Mouse (Mus musculus) hindbrain, embryonic 13.5 days (tissue): ENCODE measurements around the gene Slk. TPM values are rescaled to one million over a fixed set of nuclear protein-coding genes. Genes with fewer than 3 reads are reported as not detected.

Source experiments
- ATAC-seq: fragments of 200-750 bp; cut with Nextera tagmentation; 2 replicates; pipeline ENCODE4 v1.8.0; 2017; ENCODE audit warnings: moderate TSS enrichment; ENCODE audit not compliant: low FRiP score
- H3K27ac ChIP-seq: fragments of 300-500 bp; sonication (generic); 2 replicates; pipeline ENCODE4 v1.5.1; 2015; ENCODE audit warnings: inconsistent platforms, mild to moderate bottlenecking, moderate library complexity
- H3K27me3 ChIP-seq: fragments of 300-500 bp; sonication (generic); 2 replicates; pipeline ENCODE4 v1.6.1; 2015; ENCODE audit warnings: mild to moderate bottlenecking, inconsistent platforms
- H3K36me3 ChIP-seq: fragments of 300-500 bp; sonication (generic); 2 replicates; pipeline ENCODE4 v1.6.1; 2015; ENCODE audit warnings: mild to moderate bottlenecking, inconsistent platforms
- H3K4me1 ChIP-seq: fragments of 300-500 bp; sonication (generic); replicated peaks from 2 replicates; pipeline ENCODE4 v1.6.1; 2015; ENCODE audit warnings: inconsistent platforms
- H3K4me2 ChIP-seq: fragments of 300-500 bp; sonication (generic); 2 replicates; pipeline ENCODE4 v1.6.1; 2015; ENCODE audit warnings: inconsistent platforms, mild to moderate bottlenecking, moderate library complexity
- H3K4me3 ChIP-seq: fragments of 300-500 bp; sonication (generic); 2 replicates; pipeline ENCODE4 v1.5.1; 2015; ENCODE audit warnings: mild to moderate bottlenecking, inconsistent platforms
- H3K9ac ChIP-seq: fragments of 300-500 bp; sonication (generic); 2 replicates; pipeline ENCODE4 v1.6.1; 2015; ENCODE audit warnings: mild to moderate bottlenecking, inconsistent platforms
- H3K9me3 ChIP-seq: fragments of 300-500 bp; sonication (generic); 2 replicates; pipeline ENCODE4 v1.6.1; 2016; ENCODE audit warnings: inconsistent platforms
- WGBS: fragments of 180-500 bp; shearing (Covaris S2); methylation state at CpG from one replicate; pipeline ENCODE4 v1.1.7; 2015; 5-methylcytosine and 5-hydroxymethylcytosine counted together
- polyA plus RNA-seq: library from polyadenylated mRNA; unstranded; fragments of >200 nt; fragmentation: Nextera tagmentation; extraction: Ambion mirVana; gene quantifications from 2 replicates; pipeline ENCODE4 v1.2.1, GENCODE M21; 2015

Slk gene
- polyA plus RNA-seq, 1 experiment from 2014 or later = 8.3 TPM

DNA sequence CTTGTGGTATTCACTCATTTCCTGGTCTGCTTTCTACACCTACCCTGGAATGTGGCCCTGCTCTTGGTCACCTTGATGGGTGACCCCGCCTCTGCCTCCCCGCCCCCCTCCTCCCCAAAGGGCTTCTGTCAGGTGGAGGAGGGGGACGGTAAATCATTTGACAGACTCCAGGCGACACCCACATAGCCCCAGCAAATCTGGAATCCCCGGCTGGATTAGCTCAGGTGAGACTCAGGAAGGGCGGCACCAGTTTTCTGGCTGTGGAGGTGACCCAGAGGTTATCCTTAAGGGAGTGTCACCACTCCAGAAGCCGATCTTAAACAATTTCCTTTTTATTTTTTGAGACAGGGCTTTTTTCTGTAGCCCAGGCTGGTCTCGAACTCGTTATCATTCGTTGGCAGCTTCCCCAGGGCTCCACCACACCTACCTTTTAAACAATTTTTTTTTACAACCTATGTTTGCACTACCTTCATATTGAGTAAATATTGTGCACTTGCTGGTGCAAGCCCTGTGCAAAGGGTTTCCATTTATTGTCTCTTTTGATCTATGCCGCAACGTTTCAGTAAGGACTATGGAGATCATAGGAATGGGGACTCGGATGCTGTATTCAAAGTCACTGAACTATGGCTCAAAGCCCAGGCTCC lies 775 bp upstream of the Slk start:
- no peaks in the 10 kb centered on the region for H3K9me3 ChIP-seq
- H3K9ac ChIP-seq = peak overlapping the region; percentile 88
- no peaks in the 10 kb centered on the region for H3K27me3 ChIP-seq
- peaks cover 25% of the 10 kb centered on the region for H3K4me1 ChIP-seq
- ATAC-seq = no peak
- H3K4me2 ChIP-seq = peak overlapping the region; percentile 97
- H3K27ac ChIP-seq = peak overlapping the region; percentile 95
- WGBS = 19% methylated on average over 13 of the region's 13 CpGs
- peak overlapping the region; percentile 83 for H3K4me3 ChIP-seq
- H3K36me3 ChIP-seq = no peaks in the 10 kb centered on the region

DNA sequence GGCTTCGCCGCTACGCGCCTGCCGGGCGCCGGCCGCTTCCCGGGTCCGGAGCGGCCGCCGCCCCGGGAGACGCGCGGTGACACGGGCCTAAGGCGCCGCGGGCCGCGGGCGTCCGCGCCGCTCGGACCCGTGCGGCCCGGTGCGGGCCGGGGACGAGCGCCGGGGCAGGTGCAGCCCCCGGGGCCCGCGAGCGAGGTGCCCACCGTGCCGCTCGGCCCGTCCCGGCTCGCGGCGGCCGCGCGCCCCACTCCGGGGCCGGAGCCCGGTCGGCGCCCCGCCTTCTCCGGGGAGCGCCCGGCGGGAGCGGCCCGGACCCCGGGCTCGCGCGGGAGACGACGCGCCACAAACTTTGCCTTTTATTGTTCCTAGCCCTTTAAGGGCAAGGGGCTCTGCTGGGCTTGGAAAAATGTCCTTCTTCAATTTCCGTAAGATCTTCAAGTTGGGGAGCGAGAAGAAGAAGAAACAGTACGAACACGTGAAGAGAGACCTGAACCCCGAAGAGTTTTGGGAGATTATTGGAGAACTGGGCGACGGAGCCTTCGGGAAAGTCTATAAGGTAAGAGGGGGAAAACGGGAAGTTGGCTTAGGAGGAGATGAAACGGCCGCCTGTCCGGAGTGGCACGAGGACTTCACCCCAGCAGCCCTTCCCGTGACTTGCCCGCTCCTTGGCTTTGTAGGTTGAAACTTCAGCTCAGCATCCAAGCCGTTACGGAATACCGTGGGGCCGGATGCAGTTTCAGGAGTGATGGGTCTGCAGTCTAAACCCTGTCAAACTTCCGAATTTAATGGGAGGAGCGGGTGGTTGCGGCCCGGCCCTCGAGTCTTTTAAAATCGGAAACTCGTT lies 532 bp downstream of the Slk start:
- Histone ChIP-seq H3K4me2 (peak overlapping the region; percentile 97), H3K27me3 (no peaks in the 10 kb centered on the region), H3K27ac (peak overlapping the region; percentile 95), H3K9ac (peak overlapping the region; percentile 88), H3K4me1 (peaks cover 25% of the 10 kb centered on the region), H3K9me3 (no peaks in the 10 kb centered on the region), H3K36me3 (no peaks in the 10 kb centered on the region), H3K4me3 (peak overlapping the region; percentile 83)
- WGBS = under 1% methylated on average over 91 of the region's 96 CpGs
- peak; percentile 82 for ATAC-seq

DNA sequence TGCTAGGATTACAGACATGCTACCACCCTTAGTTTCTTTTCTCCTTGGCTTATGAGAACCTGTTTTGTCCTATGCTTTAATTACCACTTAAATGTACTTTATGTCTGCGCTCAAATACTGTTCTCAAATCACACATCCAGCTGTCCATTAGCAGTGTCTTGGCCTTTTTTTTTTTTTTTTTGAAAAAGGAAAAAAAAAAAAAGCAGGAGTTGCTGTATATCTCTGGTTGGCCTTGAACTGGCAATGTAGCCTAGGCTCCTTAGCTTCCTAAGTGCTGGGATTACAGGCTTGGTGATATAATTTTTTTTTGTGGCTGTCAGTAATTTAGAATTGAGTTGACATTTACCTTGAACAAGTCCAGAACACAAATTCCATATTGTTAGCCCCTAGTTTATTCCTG lies 6.3 kb downstream of the Slk start:
- H3K27ac ChIP-seq = no peak overlapping the region
- no peak overlapping the region for H3K4me2 ChIP-seq
- ATAC-seq = no peak
- peaks cover 24% of the 10 kb centered on the region for H3K4me1 ChIP-seq
- H3K4me3 ChIP-seq = no peak overlapping the region
- H3K9me3 ChIP-seq = no peaks in the 10 kb centered on the region
- no peaks in the 10 kb centered on the region for H3K27me3 ChIP-seq
- 88% methylated on average over 1 of the region's 1 CpGs for WGBS
- H3K36me3 ChIP-seq = no peaks in the 10 kb centered on the region
- H3K9ac ChIP-seq = no peak overlapping the region

- H3K27ac ChIP-seq = no peak overlapping the region
- WGBS = 100% methylated on average over 1 of the region's 1 CpGs
- H3K36me3 ChIP-seq = no peaks in the 10 kb centered on the region
- no peak overlapping the region for H3K4me2 ChIP-seq
- H3K27me3 ChIP-seq = no peaks in the 10 kb centered on the region
- no peaks in the 10 kb centered on the region for H3K9me3 ChIP-seq
- no peak overlapping the region for H3K4me3 ChIP-seq
- H3K9ac ChIP-seq = no peak overlapping the region
- peaks cover 12% of the 10 kb centered on the region for H3K4me1 ChIP-seq
- no peak for ATAC-seq
These were observed 7.5 kb downstream of the Slk start for GRCm38 (mm10) chr19:47587009-47587408.

- no peaks in the 10 kb centered on the region for H3K9me3 ChIP-seq
- H3K27ac ChIP-seq = no peak overlapping the region
- H3K27me3 ChIP-seq = no peaks in the 10 kb centered on the region
- no peak overlapping the region for H3K9ac ChIP-seq
- no peak overlapping the region for H3K4me3 ChIP-seq
- H3K36me3 ChIP-seq = peaks cover 5% of the 10 kb centered on the region; the same call in 1 of the 2 replicates
- no peaks in the 10 kb centered on the region for H3K4me1 ChIP-seq
- H3K4me2 ChIP-seq = no peak overlapping the region
- no peak for ATAC-seq
- whole genome bisulfite sequencing = 48% methylated on average over 3 of the region's 3 CpGs
These were observed 29.0 kb downstream of the Slk start for GRCm38 (mm10) chr19:47608513-47608912.

DNA sequence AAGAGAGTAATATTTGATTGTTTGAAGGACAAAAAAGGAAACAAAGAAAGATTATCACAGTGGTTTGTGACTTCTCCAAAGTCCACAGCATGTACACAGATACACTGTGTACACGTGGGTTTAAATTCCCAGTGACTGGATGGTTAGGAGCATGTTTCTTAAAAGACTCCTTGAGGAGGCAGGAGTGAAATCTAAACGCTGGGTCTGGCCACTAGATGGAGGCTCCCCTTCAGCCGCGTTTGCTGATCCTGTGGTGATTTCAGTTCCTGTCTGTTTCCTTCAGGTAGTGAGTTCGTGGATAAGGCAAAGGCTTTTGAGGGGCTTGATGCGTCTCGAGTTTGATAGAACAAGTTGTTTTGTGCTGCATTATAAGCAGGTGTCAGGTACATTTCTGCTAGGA lies 34.0 kb downstream of the Slk start:
- H3K4me2 ChIP-seq = no peak overlapping the region
- ATAC-seq = no peak
- no peaks in the 10 kb centered on the region for H3K27me3 ChIP-seq
- H3K4me3 ChIP-seq = no peak overlapping the region
- no peaks in the 10 kb centered on the region for H3K9me3 ChIP-seq
- no peaks in the 10 kb centered on the region for H3K4me1 ChIP-seq
- peaks cover 29% of the 10 kb centered on the region for H3K36me3 ChIP-seq
- no peak overlapping the region for H3K9ac ChIP-seq
- whole genome bisulfite sequencing = 58% methylated on average over 7 of the region's 7 CpGs
- no peak overlapping the region for H3K27ac ChIP-seq

DNA sequence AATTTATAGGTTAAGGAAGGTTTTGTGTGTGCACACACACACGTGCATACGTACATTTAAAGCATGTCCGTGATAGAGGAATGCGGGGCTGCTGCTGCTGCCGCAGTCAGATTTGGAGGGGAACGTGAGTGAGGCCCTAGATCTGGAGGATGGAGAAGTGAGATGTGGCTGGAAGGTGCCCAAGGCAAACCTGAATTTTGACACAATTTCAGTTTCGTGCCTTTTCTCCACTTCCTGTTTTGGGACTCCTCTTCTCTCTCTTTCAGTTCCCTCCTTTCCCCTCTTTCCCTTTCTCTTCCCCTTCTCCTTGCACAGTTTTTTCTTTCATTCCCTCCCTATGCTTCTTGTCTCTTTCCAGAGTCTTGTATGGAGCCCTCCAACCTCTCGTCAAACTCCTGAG lies 42.0 kb downstream of the Slk start:
- ATAC-seq = no peak
- Histone ChIP-seq H3K9ac (no peak overlapping the region), H3K9me3 (no peaks in the 10 kb centered on the region), H3K4me2 (no peak overlapping the region), H3K36me3 (peaks cover 58% of the 10 kb centered on the region), H3K4me3 (no peak overlapping the region), H3K27me3 (no peaks in the 10 kb centered on the region), H3K4me1 (0 out of 2 replicates have a peak, but pooled peaks cover 4% of the 10 kb centered on the region), H3K27ac (no peak overlapping the region)
- WGBS = 87% methylated on average over 8 of the region's 8 CpGs

GRCm38 (mm10) chr19:47624940-47625711 lies 45.6 kb downstream of the Slk start:
- peak overlapping the region; percentile 26; the same call in 1 of the 2 replicates for H3K4me2 ChIP-seq
- no peak overlapping the region for H3K4me3 ChIP-seq
- H3K27ac ChIP-seq = peak overlapping the region; percentile 71
- H3K9ac ChIP-seq = no peak overlapping the region
- H3K4me1 ChIP-seq = peaks cover 9% of the 10 kb centered on the region; the same call in 1 of the 2 replicates
- 23% methylated on average over 10 of the region's 10 CpGs for WGBS
- H3K27me3 ChIP-seq = no peaks in the 10 kb centered on the region
- H3K9me3 ChIP-seq = no peaks in the 10 kb centered on the region
- no peak for ATAC-seq
- peaks cover 32% of the 10 kb centered on the region for H3K36me3 ChIP-seq

GRCm38 (mm10) chr19:47627450-47627849 lies 48.0 kb downstream of the Slk start:
- H3K9me3 ChIP-seq = no peaks in the 10 kb centered on the region
- 73% methylated on average over 10 of the region's 10 CpGs for WGBS
- no peak overlapping the region for H3K9ac ChIP-seq
- ATAC-seq = no peak
- H3K27me3 ChIP-seq = no peaks in the 10 kb centered on the region
- H3K36me3 ChIP-seq = peaks cover 11% of the 10 kb centered on the region
- no peak overlapping the region for H3K4me3 ChIP-seq
- H3K4me1 ChIP-seq = peaks cover 9% of the 10 kb centered on the region; the same call in 1 of the 2 replicates
- H3K4me2 ChIP-seq = 0 out of 2 replicates have a peak overlapping the region, but pooled peaks have one; percentile 13
- no peak overlapping the region for H3K27ac ChIP-seq

GRCm38 (mm10) chr19:47629068-47629467 lies 49.6 kb downstream of the Slk start:
- H3K4me3 ChIP-seq = no peak overlapping the region
- WGBS = 83% methylated on average over 5 of the region's 5 CpGs
- H3K27me3 ChIP-seq = no peaks in the 10 kb centered on the region
- ATAC-seq = no peak
- no peaks in the 10 kb centered on the region for H3K9me3 ChIP-seq
- H3K9ac ChIP-seq = no peak overlapping the region
- H3K4me2 ChIP-seq = no peak overlapping the region
- no peak overlapping the region for H3K27ac ChIP-seq
- no peaks in the 10 kb centered on the region; the same call in 1 of the 2 replicates for H3K36me3 ChIP-seq
- peaks cover 9% of the 10 kb centered on the region; the same call in 1 of the 2 replicates for H3K4me1 ChIP-seq

DNA sequence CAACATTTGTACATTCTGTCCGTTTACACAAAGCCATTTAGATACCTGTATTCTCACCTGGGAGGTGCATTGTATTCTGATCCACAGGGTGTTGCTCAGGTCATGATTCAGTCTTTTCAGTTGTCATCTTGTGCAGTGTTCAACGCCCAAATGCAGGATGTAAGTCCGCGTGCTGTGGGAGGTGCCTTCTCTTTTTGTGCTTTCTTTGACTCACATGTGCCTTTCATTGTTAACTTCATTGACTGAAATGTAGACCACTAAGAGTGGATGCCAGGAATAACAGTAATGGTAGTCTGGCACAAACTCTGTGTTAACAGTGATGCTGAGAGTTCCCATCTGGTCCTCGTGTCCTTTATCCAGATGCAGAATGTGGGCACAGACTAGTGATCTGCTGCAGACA lies 50.9 kb downstream of the Slk start:
- Histone ChIP-seq H3K4me2 (no peak overlapping the region), H3K9me3 (no peaks in the 10 kb centered on the region), H3K4me1 (peaks cover 7% of the 10 kb centered on the region; the same call in 1 of the 2 replicates), H3K9ac (no peak overlapping the region), H3K27me3 (no peaks in the 10 kb centered on the region), H3K36me3 (no peaks in the 10 kb centered on the region; the same call in 1 of the 2 replicates), H3K27ac (no peak overlapping the region), H3K4me3 (no peak overlapping the region)
- ATAC-seq = no peak
- WGBS = 86% methylated on average over 5 of the region's 5 CpGs

- WGBS = 97% methylated on average over 5 of the region's 5 CpGs
- no peak for ATAC-seq
- no peak overlapping the region for H3K4me2 ChIP-seq
- H3K9me3 ChIP-seq = no peaks in the 10 kb centered on the region
- peaks cover 3% of the 10 kb centered on the region for H3K36me3 ChIP-seq
- no peak overlapping the region for H3K4me3 ChIP-seq
- H3K27me3 ChIP-seq = no peaks in the 10 kb centered on the region
- no peak overlapping the region for H3K9ac ChIP-seq
- H3K4me1 ChIP-seq = peaks cover 5% of the 10 kb centered on the region; the same call in 1 of the 2 replicates
- H3K27ac ChIP-seq = no peak overlapping the region
These were observed 52.3 kb downstream of the Slk start for GRCm38 (mm10) chr19:47631799-47632198.
